Mouse (Mus musculus) heart, adult 18-20 months (tissue): ENCODE results near the gene Olfr1392. TPM values are rescaled to one million over a fixed set of nuclear protein-coding genes. Genes with fewer than 3 reads are reported as not detected.

Experiments
- DNase-seq, 2 experiments: peaks; one replicate each; pipeline ENCODE4 v3.0.0; 2021 to 2022; ENCODE audit warnings: mixed read lengths in 1 of 2
- total RNA-seq, 2 experiments: library from RNA; stranded (reverse); gene quantifications; 2 replicates each; pipeline ENCODE4 v1.2.3; 2021

Olfr1392 gene
- total RNA-seq, 2 experiments from 2014 or later = not detected

DNA sequence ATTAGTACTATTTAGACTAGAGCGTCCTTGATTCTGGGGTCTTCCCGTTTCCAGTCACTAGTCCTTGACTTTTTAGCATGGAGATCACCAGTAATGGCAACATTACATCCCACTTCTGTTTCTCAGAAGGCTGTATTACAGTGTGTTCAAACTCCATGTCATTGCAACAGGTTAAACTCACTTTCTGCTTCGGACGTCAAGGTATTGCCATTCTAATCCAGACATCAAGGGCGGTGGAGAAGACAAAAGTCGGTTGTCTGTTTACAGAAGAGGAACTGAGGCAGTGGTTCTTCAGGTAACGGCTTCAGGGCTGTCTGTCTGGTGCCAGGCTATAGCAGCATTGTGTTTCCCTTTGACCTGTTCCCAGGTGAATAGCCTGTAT, 33.7 kb upstream of the Olfr1392 start:
- DNase-seq = no peak

DNA sequence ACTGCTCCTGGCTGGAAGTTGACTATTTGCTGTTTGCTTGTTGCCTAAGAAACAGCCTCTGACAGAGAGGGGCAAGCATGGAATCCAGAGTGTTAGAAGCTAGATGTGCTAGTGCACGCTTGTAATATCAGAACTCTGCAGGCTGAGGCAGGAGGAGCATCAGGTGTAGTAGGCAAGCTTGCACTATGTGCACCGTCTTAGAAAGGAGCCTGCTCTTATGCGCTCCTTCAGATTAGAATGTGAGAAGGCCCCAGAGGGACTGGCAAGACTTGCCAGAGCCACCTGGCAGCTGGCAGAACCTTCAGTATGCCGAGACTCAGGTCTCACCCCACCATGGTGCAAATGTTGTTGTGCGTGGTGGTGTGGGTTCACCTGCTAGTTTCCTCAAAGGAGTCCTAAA, 33.0 kb upstream of the Olfr1392 start:
- DNase-seq = no peak

DNA sequence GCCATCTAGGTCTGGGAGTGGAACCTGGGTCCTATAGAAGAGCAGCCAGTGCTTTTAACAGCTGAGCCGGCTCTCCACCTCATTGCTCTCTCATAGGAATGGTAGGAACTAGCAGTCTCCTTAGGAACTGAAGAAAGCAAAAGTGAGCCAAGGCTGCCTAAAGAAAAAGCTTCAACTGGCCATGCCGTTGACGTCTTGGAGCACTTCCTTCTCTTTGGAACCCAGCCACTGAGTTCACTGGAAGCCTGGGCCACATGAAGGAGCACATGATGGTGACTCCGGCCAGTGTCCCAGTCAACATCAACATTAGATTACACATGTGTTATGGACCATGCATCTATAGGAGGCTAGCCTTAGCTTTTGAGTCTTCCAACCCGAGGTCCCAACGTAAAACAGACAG, 32.0 kb upstream of the Olfr1392 start:
- peak in 1 of 2 experiments; percentile 66 for DNase-seq

GRCm38 (mm10) chr11:49259296-49259695, 25.8 kb upstream of the Olfr1392 start:
- no peak for DNase-seq

DNA sequence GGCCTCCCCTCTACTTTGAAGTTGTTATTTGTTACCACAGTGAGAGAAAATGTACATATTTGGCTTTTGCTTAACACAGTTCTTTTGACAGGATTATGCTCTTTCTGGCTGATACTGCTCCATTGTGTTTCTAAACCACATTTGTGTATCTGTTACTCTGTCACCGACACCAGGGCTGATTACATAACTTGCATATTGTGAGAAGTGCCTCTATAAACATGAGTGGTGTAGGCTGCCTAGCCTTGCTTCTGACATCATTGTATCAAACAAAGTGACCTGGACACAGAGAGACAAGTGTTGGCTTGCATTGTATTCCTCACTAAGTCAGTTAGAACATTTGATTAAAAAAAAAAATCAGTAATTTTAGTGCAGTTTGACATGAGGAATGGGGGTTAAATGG, 25.3 kb upstream of the Olfr1392 start:
- no peak for DNase-seq

GRCm38 (mm10) chr11:49260598-49261312, 24.3 kb upstream of the Olfr1392 start:
- DNase-seq = peak; percentile 76 to 80

GRCm38 (mm10) chr11:49261313-49261855, 23.7 kb upstream of the Olfr1392 start:
- no peak for DNase-seq

GRCm38 (mm10) chr11:49262286-49262685, 22.8 kb upstream of the Olfr1392 start:
- DNase-seq = no peak

DNA sequence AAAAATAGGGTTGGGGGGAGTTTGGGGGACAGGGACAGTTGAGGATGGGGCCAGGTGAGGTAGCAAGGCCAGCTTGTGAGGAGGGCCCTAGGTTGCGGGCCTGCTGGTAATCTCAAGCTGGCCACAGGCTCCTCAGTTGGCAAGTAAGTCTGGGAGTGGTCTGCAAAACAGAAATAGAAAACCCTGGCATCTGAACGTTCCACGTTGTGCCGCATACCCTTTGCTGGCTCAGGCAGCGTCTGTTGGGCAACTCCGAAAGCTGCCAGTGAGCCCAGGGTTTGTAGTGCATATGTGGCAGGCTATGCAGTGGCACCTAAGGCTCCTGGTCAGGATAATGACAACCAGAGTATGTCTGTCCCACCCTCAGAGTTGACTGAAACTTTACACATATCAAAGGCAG, 21.9 kb upstream of the Olfr1392 start:
- DNase-seq = no peak

- DNase-seq = peak in 1 of 2 experiments; percentile 37
Measured at GRCm38 (mm10) chr11:49264081-49264480, 21.0 kb upstream of the Olfr1392 start.

- DNase-seq = no peak
Measured at GRCm38 (mm10) chr11:49264622-49265021, 20.5 kb upstream of the Olfr1392 start.

DNA sequence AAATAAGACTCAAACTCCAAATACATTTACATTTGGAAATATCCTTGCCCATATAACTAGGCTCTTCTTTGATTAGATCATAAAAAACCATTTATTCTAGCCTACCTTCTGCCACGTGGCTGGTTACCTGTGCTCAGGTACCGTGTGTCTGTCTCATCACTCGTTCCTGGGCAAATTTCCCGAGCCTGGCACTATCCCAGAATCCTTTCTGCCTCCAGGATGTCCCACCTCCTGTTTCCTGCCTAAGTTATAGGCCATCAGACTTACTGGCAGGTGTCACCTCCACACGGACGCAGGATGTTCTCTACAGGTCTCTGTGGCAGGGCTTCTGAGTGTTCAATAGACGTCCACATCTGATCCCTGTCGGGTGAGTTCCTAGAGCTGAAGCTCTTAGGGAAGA, 20.0 kb upstream of the Olfr1392 start:
- no peak for DNase-seq

DNA sequence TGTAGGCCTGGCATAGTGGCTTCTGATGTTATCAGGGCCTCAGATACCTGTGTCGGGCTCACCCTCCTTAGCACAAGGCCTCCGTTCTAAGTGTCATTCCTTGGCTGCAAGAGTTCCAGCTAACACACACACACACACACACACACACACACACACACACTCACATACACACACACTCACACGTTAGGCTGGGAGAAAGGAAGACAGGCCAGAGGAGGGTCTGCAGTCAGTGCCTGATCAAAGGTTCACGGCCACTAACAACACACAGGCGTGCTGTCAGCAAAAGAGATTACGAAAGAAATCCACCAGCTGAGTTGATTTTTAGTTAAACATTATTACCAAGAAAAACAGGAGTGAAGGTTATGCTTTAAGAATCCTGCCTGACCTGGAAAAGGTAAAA, 18.4 kb upstream of the Olfr1392 start:
- DNase-seq = no peak

DNA sequence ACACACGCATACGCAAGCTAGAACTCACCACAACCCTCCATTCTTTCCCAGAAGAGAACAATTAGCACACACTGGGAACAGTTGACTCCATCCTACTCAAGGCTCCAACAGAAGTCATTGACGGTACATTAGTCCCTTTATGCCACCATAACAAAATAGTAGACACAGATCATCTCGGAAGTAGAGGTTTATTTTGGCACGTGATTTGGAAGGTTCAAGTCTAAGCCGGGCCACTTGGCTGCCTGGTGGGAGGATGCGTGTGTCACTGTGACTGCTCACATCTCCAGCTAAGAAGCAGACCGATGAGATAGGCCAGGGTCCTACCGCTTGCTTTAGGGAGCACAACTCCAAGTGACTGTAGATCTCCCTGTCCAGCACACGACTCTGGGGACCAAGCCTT, 17.8 kb upstream of the Olfr1392 start:
- DNase-seq = no peak

- DNase-seq = peak in 1 of 2 experiments; percentile 37
Measured at GRCm38 (mm10) chr11:49267970-49268579, 17.0 kb upstream of the Olfr1392 start.

DNA sequence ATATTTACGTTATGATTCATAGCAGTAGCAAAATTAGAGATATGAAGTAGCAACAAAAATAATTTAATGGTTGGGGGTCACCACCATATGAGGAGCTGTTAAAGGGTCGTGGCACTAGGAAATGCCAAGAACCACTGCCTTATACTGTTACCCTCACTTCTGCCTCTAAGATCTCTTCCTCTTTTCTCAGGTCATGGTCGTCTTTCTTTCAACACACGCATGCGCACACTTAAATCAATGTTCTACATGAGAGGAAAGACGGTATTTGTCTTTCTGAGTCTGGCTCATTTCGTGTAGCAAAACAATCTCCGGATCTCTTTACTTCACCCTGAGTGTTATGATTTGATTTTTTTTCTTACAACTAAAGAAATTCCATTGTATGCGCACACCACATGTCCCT, 15.3 kb upstream of the Olfr1392 start:
- no peak for DNase-seq

- DNase-seq = no peak
Measured at GRCm38 (mm10) chr11:49270368-49270767, 14.7 kb upstream of the Olfr1392 start.

DNA sequence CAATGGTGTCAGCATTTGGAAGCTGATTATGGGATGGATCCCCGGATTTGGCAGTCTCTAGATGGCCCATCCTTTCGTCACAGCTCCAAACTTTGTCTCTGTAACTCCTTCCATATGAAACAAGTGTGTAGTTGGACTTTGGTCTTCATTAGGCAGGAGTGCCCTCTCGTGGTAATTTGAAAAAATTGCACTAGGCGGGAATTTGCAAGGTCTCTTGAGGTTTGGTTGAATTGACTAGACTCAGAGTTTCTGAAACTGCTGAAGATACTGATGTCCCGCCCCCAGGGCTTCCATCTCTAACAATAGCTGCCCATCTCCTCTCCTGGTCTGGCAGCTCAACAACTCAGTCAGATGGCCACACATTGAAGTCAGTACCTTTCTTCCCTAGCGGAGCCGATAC, 13.7 kb upstream of the Olfr1392 start:
- DNase-seq = peak; percentile 53 to 77

DNA sequence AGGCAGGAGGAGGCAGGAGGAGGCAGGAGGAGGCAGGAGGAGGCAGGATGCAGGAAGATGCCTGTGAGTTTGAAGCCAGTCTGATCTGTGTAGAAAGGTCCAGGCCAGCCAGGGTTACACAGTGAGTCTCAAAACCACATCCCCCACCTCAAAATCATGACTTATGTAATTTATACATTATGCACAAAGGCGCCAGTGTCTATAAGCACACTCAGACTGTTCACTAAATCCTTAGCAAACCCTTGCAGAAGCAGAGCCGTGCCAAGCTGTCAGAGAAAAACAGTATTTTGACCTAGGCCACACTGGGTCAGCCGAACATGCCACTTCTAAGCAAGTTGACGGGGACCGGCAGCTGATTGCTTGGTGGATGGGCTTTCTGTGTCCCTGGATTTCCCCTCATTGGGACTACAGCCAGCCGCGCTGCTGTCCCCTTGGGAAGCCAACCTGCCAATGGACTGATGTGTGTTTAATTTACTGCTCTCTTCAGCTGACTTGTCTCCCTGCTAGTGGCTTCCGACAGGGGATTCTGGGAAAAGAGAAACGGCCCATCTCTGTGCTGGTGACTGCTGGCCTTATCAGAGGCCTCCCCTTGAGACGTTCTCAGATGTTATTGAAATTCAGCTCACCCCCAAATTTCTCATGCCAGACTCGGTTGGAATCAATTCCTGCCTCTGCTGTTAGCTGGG, 11.1 kb upstream of the Olfr1392 start:
- no peak for DNase-seq

- DNase-seq = no peak
Measured at GRCm38 (mm10) chr11:49278222-49278621, 6.9 kb upstream of the Olfr1392 start, which contains the start of gene Olfr1393. TSS of gene Olfr1393 (plus strand) at chr11:49278304.

DNA sequence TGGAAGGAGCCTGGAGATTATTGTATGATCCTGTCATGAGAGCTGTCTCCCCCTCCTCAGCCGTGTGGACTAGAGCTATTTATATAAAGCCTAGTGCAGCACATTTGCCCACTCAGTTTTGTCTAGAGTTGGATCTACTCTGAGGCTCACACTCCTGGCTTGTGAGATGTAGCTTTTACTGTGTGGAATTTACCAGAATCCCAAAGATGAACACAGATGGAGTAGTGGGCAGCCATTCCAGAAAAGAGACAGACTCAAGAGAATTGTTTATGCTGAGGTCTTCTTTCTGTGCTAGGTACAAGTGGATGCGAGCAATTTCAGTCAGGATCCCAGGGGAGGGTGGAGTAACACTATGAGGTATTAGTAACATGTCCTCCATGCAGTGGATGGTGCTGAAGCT, 2.2 kb downstream of the Olfr1392 start:
- DNase-seq = no peak

DNA sequence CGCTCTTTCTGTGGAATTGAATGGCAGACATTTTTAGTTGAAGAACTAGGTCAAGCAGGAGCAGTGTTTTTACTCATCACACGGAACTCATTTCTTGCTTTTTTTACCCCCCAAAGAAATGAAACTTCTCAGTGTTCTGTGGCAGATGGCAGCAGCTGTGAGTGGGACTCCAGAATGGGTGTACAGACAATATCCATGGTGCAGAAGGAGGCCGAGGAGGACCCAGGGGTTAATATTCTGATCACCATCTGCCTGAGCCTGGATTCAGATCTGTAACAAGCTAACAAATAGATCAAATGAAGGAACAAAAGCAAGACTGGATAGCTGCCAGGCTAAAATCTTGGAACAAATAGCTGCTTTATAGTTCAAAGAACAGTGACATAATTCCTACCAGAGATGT, 7.7 kb downstream of the Olfr1392 start:
- DNase-seq = no peak

- DNase-seq = no peak
Measured at GRCm38 (mm10) chr11:49304441-49304840, 19.4 kb downstream of the Olfr1392 start, which contains the start of gene Olfr10. TSS of gene Olfr10 (plus strand) at chr11:49304741.
